Mouse (Mus musculus): ENCODE results near the gene Cd99l2.

DNA sequence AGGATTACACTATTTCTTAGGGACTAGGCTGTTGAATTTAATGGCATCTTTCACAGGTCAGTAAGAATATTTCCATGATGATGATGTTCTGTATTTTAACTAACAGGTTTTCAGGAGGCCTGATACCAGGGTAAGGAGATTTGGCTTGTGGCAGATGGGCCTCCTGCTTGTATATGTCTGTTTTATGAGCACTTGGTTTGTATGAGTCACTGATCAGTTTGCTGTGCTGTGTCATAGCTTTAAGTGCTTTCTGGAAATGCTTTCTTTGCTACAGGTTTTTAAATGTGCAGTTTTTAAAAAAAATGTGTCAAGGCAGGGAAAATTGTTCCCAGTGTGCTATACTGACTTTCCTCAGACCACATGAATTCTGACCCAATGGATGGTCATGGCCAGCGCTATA is 115.9 kb downstream of the Cd99l2 start:
- no peak for TF ChIP-seq CTCF (IDR thresholded peaks at IDR 0.05; ENCODE audit: low read depth, low read length)
- no peak for TF ChIP-seq GATA1 (IDR thresholded peaks at IDR 0.05; ENCODE audit: borderline replicate concordance, low read length)
- no peak for TF ChIP-seq POLR2AphosphoS5 (IDR thresholded peaks at IDR 0.05; ENCODE audit: insufficient replicate concordance, low read depth, low read length)
- TF ChIP-seq GATA2 (IDR thresholded peaks at IDR 0.05; ENCODE audit: borderline replicate concordance, low read depth, low read length), result no peak
